Mouse (Mus musculus): Measurements from ENCODE around the gene Cd163. TPM values are rescaled to one million over a fixed set of nuclear protein-coding genes. Genes with fewer than 3 reads are reported as not detected.
A peak's percentile ranks its signal among the peaks of the same experiment; 100 is the strongest.

Cd163 gene
- polyA plus RNA-seq, 1 experiment from 2014 or later = 0.15 TPM

DNA sequence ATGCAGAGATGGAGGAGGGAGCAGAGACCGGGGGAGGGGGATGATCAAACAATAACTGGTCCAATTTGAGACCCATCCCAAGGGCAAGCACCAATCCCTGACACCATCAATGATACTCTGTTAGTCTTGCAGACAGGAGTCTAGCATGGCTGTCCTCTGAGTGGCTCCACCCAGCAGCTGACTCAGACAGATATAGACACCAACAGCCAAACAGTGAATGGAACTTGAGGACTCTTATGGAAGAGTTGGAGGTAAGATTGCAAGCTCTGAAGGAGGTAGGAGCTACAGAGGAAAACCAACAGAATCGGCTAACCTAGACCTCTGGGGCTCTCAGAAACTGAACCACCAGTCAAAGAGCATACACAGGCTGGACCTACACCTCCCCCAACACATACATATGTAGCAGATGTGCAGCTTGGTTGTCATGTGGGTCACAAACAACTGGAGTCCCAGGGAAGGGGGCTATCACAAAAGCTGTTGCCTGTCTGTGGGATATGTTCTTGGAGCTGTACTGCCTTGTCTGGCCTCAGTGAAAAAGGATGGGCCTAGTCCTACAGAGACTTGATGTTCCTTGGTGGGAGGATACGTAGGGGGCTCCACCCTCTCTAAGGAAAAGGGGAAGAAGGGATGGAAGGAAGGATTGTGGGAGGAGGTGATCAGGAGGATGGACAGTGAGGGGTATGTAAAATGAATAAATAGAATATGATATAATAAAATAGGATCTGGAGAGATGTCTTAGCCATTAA is 2.8 kb upstream of the Cd163 start:
- WGBS = 84% methylated on average over 3 of the region's 3 CpGs
- Histone ChIP-seq H3K4me3 (ENCODE audit: low read length) (no peak overlapping the region), H3K27me3 (ENCODE audit: control insufficient read depth, insufficient read depth, low read length) (no peaks in the 10 kb centered on the region), H3K27ac (ENCODE audit: low read depth, low read length) (no peak overlapping the region), H3K4me1 (ENCODE audit: control insufficient read depth, insufficient read depth, low read length) (no peaks in the 10 kb centered on the region), H3K9ac (ENCODE audit: low read depth, low read length) (no peak overlapping the region), H3K36me3 (ENCODE audit: control insufficient read depth, insufficient read depth, low read length) (no peaks in the 10 kb centered on the region), H3K9me3 (ENCODE audit: control insufficient read depth, low read length) (no peaks in the 10 kb centered on the region), H3K4me2 (replicated peaks; ENCODE audit: low read depth, low read length) (no peak overlapping the region)
- ATAC-seq (ENCODE audit: low FRiP score, low TSS enrichment) = no peak

DNA sequence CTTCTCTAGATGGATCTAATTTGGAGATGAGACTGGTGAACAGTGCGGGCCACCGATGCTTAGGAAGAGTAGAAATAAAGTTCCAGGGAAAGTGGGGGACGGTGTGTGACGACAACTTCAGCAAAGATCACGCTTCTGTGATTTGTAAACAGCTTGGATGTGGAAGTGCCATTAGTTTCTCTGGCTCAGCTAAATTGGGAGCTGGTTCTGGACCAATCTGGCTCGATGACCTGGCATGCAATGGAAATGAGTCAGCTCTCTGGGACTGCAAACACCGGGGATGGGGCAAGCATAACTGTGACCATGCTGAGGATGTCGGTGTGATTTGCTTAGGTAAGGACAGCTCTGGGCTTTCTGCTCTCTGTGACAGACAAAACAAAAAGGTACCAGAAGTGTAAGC is 4.5 kb downstream of the Cd163 start:
- H3K4me2 ChIP-seq (replicated peaks; ENCODE audit: low read depth, low read length) = no peak overlapping the region
- no peak overlapping the region for H3K9ac ChIP-seq (ENCODE audit: low read depth, low read length)
- H3K4me1 ChIP-seq (ENCODE audit: control insufficient read depth, insufficient read depth, low read length) = no peaks in the 10 kb centered on the region
- no peaks in the 10 kb centered on the region for H3K9me3 ChIP-seq (ENCODE audit: control insufficient read depth, low read length)
- no peak overlapping the region for H3K27ac ChIP-seq (ENCODE audit: low read depth, low read length)
- ATAC-seq (ENCODE audit: low FRiP score, low TSS enrichment) = no peak
- H3K27me3 ChIP-seq (ENCODE audit: control insufficient read depth, insufficient read depth, low read length) = no peaks in the 10 kb centered on the region
- no peak overlapping the region for H3K4me3 ChIP-seq (ENCODE audit: low read length)
- WGBS = 84% methylated on average over 8 of the region's 8 CpGs
- no peaks in the 10 kb centered on the region for H3K36me3 ChIP-seq (ENCODE audit: control insufficient read depth, insufficient read depth, low read length)

DNA sequence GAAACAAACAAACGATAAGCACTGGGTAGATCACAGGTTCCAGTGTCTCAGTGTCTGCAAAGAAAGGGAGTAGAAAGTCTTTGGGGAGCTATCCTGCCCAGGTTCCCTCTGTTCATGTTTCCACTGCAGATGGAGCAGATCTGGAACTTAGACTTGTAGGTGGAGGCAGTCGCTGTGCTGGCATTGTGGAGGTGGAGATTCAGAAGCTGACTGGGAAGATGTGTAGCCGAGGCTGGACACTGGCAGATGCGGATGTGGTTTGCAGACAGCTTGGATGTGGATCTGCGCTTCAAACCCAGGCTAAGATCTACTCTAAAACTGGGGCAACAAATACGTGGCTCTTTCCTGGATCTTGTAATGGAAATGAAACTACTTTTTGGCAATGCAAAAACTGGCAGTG is 7.8 kb downstream of the Cd163 start:
- H3K4me3 ChIP-seq (ENCODE audit: low read length) = no peak overlapping the region
- WGBS = 90% methylated on average over 6 of the region's 6 CpGs

DNA sequence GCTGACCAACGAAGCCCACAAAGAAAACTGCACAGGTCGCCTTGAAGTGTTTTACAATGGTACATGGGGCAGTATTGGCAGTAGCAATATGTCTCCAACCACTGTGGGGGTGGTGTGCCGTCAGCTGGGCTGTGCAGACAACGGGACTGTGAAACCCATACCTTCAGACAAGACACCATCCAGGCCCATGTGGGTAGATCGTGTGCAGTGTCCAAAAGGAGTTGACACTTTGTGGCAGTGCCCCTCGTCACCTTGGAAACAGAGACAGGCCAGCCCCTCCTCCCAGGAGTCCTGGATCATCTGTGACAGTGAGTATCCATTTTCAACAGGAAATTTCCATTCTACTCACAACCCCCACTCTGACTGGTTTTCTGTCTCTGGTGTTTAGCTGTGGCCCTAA is 15.9 kb downstream of the Cd163 start:
- H3K9me3 ChIP-seq (ENCODE audit: control insufficient read depth, low read length) = no peaks in the 10 kb centered on the region
- H3K9ac ChIP-seq (ENCODE audit: low read depth, low read length) = no peak overlapping the region
- WGBS = 35% methylated on average over 6 of the region's 6 CpGs
- no peak overlapping the region for H3K4me2 ChIP-seq (replicated peaks; ENCODE audit: low read depth, low read length)
- no peaks in the 10 kb centered on the region for H3K36me3 ChIP-seq (ENCODE audit: control insufficient read depth, insufficient read depth, low read length)
- H3K4me3 ChIP-seq (ENCODE audit: low read length) = no peak overlapping the region
- peak; percentile 87; the same call in 1 of the 2 replicates for ATAC-seq (ENCODE audit: low FRiP score, low TSS enrichment)
- H3K27ac ChIP-seq (ENCODE audit: low read depth, low read length) = no peak overlapping the region
- H3K4me1 ChIP-seq (ENCODE audit: control insufficient read depth, insufficient read depth, low read length) = no peaks in the 10 kb centered on the region
- no peaks in the 10 kb centered on the region for H3K27me3 ChIP-seq (ENCODE audit: control insufficient read depth, insufficient read depth, low read length)

More for the DNA sequence above, 7.8 kb downstream of the Cd163 start:
- H3K27me3 ChIP-seq (ENCODE audit: control insufficient read depth, insufficient read depth, low read length) = no peaks in the 10 kb centered on the region
- H3K27ac ChIP-seq (ENCODE audit: low read depth, low read length) = no peak overlapping the region
- H3K4me2 ChIP-seq (replicated peaks; ENCODE audit: low read depth, low read length) = no peak overlapping the region
- H3K9me3 ChIP-seq (ENCODE audit: control insufficient read depth, low read length) = no peaks in the 10 kb centered on the region
- H3K36me3 ChIP-seq (ENCODE audit: control insufficient read depth, insufficient read depth, low read length) = no peaks in the 10 kb centered on the region
- no peak for ATAC-seq (ENCODE audit: low FRiP score, low TSS enrichment)
- H3K9ac ChIP-seq (ENCODE audit: low read depth, low read length) = no peak overlapping the region
- H3K4me1 ChIP-seq (ENCODE audit: control insufficient read depth, insufficient read depth, low read length) = no peaks in the 10 kb centered on the region

DNA sequence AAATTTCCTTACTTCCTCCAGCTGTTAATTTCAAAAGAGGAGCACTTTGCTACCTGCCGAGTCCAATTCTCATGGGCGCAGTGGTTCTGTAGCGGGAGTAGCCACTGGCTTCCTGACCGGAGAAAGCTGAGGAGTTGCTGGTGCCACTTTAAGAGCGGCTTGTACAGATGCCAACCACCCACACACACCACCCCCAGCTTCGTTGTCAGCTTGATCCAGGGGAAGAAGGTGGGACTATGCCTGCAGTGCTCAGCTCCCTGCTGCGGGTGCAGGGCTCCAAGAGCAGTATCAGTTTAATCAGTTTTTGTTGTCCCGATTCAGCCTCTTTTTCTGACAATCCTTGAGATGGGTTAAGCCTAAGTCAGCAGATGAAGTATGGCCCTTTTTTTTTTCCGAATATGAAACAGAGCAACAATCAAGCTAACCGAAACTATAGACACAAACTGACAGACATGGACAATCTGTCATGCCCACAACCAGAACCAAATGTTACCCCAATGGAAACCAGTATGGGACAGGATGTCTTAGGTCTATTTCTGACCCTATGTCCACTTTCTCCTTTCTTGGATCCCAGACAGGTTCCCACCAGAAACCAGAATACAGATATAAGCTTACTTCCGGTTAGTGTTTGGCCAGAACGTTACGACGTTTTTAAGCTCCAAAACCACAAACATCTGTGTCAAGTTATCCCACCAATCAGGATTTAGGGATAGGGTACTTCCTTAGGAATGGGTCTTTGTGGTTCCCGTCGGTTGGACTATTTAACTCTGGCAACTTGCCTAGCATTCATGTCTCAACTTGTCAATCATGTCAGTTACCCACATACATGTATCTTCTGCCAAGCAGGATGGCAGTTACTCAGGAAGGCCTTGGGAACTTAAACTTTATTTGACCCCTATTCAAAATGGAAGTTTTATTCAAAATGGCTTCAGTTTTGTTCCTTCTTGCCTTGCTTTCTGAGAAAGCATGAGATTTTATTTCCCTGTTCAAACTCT is 17.3 kb downstream of the Cd163 start:
- H3K4me1 ChIP-seq (ENCODE audit: control insufficient read depth, insufficient read depth, low read length) = no peaks in the 10 kb centered on the region
- H3K36me3 ChIP-seq (ENCODE audit: control insufficient read depth, insufficient read depth, low read length) = no peaks in the 10 kb centered on the region
- H3K27ac ChIP-seq (ENCODE audit: low read depth, low read length) = no peak overlapping the region
- H3K9me3 ChIP-seq (ENCODE audit: control insufficient read depth, low read length) = no peaks in the 10 kb centered on the region
- no peak overlapping the region for H3K4me3 ChIP-seq (ENCODE audit: low read length)
- no peak overlapping the region for H3K4me2 ChIP-seq (replicated peaks; ENCODE audit: low read depth, low read length)
- H3K9ac ChIP-seq (ENCODE audit: low read depth, low read length) = no peak overlapping the region
- H3K27me3 ChIP-seq (ENCODE audit: control insufficient read depth, insufficient read depth, low read length) = no peaks in the 10 kb centered on the region
- 80% methylated on average over 16 of the region's 16 CpGs for WGBS
- peak; percentile 16; the same call in 1 of the 2 replicates for ATAC-seq (ENCODE audit: low FRiP score, low TSS enrichment)

DNA sequence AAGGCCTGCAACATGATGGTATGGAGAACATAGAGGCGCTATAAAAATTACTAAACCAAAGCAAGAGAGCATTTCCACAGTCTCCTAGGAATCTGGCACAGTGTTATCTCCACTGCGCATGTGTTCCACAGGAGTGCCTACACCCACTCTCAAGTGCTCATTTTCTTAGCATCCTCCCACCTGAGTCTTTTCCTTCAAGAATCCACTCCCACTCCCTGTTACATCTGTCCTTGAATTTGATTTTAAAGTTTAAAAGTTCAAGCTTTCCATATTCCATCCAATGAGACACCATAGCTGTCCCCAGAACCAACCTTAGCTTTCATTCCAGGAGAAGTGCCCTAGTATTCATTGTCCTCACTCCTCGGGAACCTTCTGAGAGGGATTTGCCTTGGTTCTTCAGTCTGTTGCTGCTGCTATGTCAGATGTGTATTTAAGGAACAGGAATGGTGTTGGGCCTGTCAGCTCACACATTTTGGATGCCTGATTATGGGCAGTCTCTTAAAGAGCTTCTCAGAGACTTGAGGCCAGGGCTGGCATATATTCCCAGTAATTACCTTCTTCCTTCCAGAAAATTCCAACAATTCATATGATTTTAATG is 24.0 kb downstream of the Cd163 start:
- ATAC-seq (ENCODE audit: low FRiP score, low TSS enrichment) = no peak
- Histone ChIP-seq H3K9me3 (ENCODE audit: control insufficient read depth, low read length) (no peaks in the 10 kb centered on the region), H3K4me1 (ENCODE audit: control insufficient read depth, insufficient read depth, low read length) (no peaks in the 10 kb centered on the region), H3K27ac (ENCODE audit: low read depth, low read length) (no peak overlapping the region), H3K36me3 (ENCODE audit: control insufficient read depth, insufficient read depth, low read length) (no peaks in the 10 kb centered on the region), H3K9ac (ENCODE audit: low read depth, low read length) (no peak overlapping the region), H3K4me2 (replicated peaks; ENCODE audit: low read depth, low read length) (no peak overlapping the region), H3K4me3 (ENCODE audit: low read length) (no peak overlapping the region), H3K27me3 (ENCODE audit: control insufficient read depth, insufficient read depth, low read length) (no peaks in the 10 kb centered on the region)
- WGBS = 83% methylated on average over 3 of the region's 3 CpGs

DNA sequence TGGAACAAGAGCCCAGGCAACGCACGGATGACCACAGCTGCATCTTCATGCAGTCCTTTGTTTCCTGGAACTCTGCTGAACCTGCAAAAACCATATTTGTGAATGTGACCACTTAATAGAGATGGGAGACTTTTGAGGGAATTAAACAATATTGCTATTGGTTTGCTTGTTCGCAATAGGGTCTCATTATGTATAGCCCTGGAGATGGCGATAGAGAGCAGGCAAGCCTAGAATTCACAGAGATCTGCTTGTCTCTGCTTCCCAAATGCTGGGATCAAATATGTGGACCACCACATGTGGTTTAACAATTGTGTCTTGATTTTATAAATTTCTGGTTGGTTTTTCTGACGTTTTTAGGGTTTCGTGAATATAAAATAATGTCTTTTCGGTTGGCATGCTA is 25.2 kb downstream of the Cd163 start:
- no peaks in the 10 kb centered on the region for H3K27me3 ChIP-seq (ENCODE audit: control insufficient read depth, insufficient read depth, low read length)
- H3K4me3 ChIP-seq (ENCODE audit: low read length) = no peak overlapping the region
- no peaks in the 10 kb centered on the region for H3K36me3 ChIP-seq (ENCODE audit: control insufficient read depth, insufficient read depth, low read length)
- no peak for ATAC-seq (ENCODE audit: low FRiP score, low TSS enrichment)
- H3K9me3 ChIP-seq (ENCODE audit: control insufficient read depth, low read length) = no peaks in the 10 kb centered on the region
- no peak overlapping the region for H3K9ac ChIP-seq (ENCODE audit: low read depth, low read length)
- no peak overlapping the region for H3K4me2 ChIP-seq (replicated peaks; ENCODE audit: low read depth, low read length)
- no peaks in the 10 kb centered on the region for H3K4me1 ChIP-seq (ENCODE audit: control insufficient read depth, insufficient read depth, low read length)
- H3K27ac ChIP-seq (ENCODE audit: low read depth, low read length) = no peak overlapping the region
- 91% methylated on average over 7 of the region's 7 CpGs for WGBS

DNA sequence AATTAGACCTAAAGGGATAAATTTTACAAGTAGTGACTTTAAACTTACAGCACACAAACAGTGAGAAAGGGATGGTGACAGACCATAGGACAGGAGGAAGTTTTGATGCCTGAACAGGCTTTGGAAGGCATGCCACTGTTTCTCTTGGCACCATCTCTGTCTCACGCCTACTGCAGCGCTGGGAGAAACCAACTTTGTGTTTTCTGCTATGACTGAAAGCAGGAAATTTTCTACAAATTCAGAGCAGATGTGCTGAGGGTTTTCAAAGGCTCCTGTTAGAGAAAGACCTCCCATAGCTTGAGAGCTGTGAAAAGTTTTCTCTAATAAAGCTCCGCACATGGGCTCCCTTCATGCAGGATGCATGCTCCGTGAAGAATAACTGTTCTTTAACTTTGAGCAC is 40.6 kb downstream of the Cd163 start:
- H3K9me3 ChIP-seq (ENCODE audit: control insufficient read depth, low read length) = 0 out of 2 replicates have a peak, but pooled peaks cover 2% of the 10 kb centered on the region
- 87% methylated on average over 4 of the region's 4 CpGs for WGBS
- no peak overlapping the region for H3K4me2 ChIP-seq (replicated peaks; ENCODE audit: low read depth, low read length)
- H3K4me1 ChIP-seq (ENCODE audit: control insufficient read depth, insufficient read depth, low read length) = no peaks in the 10 kb centered on the region
- no peak overlapping the region for H3K9ac ChIP-seq (ENCODE audit: low read depth, low read length)
- no peak for ATAC-seq (ENCODE audit: low FRiP score, low TSS enrichment)
- H3K4me3 ChIP-seq (ENCODE audit: low read length) = no peak overlapping the region
- no peaks in the 10 kb centered on the region for H3K36me3 ChIP-seq (ENCODE audit: control insufficient read depth, insufficient read depth, low read length)
- no peaks in the 10 kb centered on the region for H3K27me3 ChIP-seq (ENCODE audit: control insufficient read depth, insufficient read depth, low read length)
- H3K27ac ChIP-seq (ENCODE audit: low read depth, low read length) = no peak overlapping the region

All from kidney, embryonic 14.5 days (tissue).